Mouse (Mus musculus) layer of hippocampus, adult 2 months (tissue): ENCODE data around the gene Abcc5. TPM values are rescaled to one million over a fixed set of nuclear protein-coding genes. Genes with fewer than 3 reads are reported as not detected.
A peak's percentile ranks its signal among the peaks of the same experiment; 100 is the strongest.

ENCODE experiments used
- DNase-seq, 2 experiments: peaks; one replicate each; pipeline ENCODE4 v3.0.0; 2022; ENCODE audit warnings: low spot score in 2 of 2
- H3K27ac ChIP-seq: fragments of 200-600 bp; 2 replicates; pipeline ENCODE4 v1.8.1; 2022
- H3K4me3 ChIP-seq: fragments of 200-600 bp; 2 replicates; pipeline ENCODE4 v1.8.1; 2022; ENCODE audit warnings: mild to moderate bottlenecking
- CTCF ChIP-seq: fragments of 200-600 bp; conservative IDR thresholded peaks from 2 replicates; pipeline ENCODE4 v1.8.1; 2022; ENCODE audit warnings: antibody characterized with exemption, mild to moderate bottlenecking, moderate library complexity
- total RNA-seq, 2 experiments: library from RNA; stranded (reverse); gene quantifications; 2 replicates each; pipeline ENCODE4 v1.2.3; 2021

Gene Abcc5
- total RNA-seq, 2 experiments from 2014 or later = 220 to 244 TPM

DNA sequence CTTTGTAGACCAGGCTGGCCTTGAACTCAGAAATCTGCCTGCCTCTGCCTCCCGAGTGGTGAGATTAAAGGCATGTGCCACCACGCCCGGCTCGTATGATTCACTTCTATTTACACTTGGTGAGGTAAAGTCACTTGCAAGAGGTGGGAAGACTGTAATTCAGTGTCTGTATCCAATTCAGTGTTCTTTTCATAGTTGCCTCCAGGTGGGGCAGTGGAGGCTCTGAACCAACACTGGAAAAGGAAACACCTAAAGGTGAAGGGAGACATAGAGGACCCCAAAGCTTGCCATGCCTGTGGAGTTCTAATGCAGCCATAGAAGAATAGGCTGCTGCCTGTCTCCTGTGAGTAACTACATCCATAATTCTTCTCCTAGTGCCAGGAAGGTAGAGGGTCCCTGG is 103.9 kb downstream of the Abcc5 start:
- H3K4me3 ChIP-seq = no peak overlapping the region
- TF ChIP-seq CTCF = peak; percentile 42
- DNase-seq = no peak
- H3K27ac ChIP-seq = no peak overlapping the region

GRCm38 (mm10) chr16:20316770-20317169 is 109.4 kb downstream of the Abcc5 start:
- no peak for DNase-seq
- TF ChIP-seq CTCF = no peak
- Histone ChIP-seq H3K4me3 (no peak overlapping the region), H3K27ac (no peak overlapping the region)

- no peak for DNase-seq
- no peak overlapping the region for H3K4me3 ChIP-seq
- TF ChIP-seq CTCF = no peak
- no peak overlapping the region for H3K27ac ChIP-seq
Measured at GRCm38 (mm10) chr16:20315266-20315665, 110.9 kb downstream of the Abcc5 start.

DNA sequence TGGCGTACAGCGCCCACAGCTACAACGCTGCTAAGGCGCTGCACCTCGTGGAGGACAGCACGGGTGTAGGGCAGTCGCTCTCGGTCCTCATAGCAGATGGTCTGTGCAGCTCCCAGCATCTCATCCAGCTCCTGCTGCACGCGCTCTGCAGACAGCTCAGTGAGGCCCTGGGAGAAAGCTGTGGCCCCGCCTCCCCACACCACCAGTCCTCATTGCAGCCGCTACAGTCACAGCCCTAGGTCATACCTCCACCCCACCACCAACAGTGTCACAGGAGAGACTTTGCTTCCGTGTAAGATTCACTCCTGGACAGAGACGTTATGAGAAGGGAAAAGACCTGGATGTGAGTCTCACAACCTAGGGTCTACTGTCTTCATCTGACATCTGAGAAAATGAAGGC is 113.9 kb downstream of the Abcc5 start:
- Histone ChIP-seq H3K27ac (no peak overlapping the region), H3K4me3 (no peak overlapping the region)
- TF ChIP-seq CTCF = no peak
- DNase-seq = no peak

DNA sequence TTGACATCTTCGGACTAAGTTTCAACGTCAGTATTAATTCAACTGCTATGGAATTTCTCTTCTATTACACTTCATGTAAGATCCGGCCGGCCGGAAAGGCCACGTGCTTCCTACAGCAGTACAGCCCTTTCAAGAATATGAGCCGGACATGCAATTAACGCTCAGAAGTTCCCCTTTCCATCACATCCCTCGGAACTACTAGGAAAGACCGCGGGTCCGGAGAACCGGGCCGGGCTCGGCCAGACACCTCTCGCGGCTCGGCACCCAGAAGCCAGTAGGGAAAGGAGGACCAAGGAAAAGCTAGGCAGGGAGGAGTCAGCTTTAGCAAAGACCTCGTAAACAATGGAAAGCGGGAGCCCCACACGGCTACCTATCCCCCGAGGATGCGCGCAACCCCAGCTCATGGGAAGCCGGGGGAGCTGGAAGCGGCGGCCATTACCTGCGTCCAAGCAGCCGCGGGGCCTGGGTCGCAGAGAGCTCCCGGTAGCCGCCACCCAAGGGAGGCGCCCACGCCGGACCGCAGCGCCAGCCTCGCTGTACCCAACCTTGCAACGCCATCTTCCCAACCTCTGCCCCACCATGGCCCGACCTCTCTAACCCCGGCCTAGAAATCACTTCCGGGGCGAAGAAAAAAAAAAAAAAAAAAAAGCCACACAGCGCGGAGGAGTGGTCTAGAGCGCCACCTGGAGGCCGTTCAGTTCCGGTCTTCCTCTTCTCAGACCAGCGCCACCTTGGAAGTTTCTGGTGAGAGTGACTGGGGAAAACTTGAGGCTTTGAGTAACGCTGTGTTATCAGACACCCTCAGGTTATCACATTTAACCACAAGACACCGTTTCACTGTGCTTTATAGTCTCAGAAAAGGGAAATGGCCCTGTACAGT is 124.2 kb downstream of the Abcc5 start, which contains the start of gene Parl:
Gene Parl (minus strand): TSS at position 618 of the 880 bp plus-strand sequence.
- H3K27ac ChIP-seq = peak within 1 kb of the TSS; percentile 91
- peak; percentile 60 to 77 for DNase-seq
- peak; percentile 90 for TF ChIP-seq CTCF
- peak within 1 kb of the TSS; percentile 91 for H3K4me3 ChIP-seq

- Histone ChIP-seq H3K4me3 (no peak overlapping the region), H3K27ac (no peak overlapping the region)
- no peak for DNase-seq
- TF ChIP-seq CTCF = no peak
Measured at GRCm38 (mm10) chr16:20300076-20300475, 126.1 kb downstream of the Abcc5 start.

Other genes with a start within 250 kb of the Abcc5 start
- gene Map6d1, start 185.0 kb downstream of the Abcc5 start, total RNA-seq = 10 to 100 TPM; 31.9 to 35.2 TPM
- gene Parl, start 124.0 kb downstream of the Abcc5 start, total RNA-seq = 10 to 100 TPM; 51.4 to 56.4 TPM
- gene Cyp2ab1, start 101.0 kb downstream of the Abcc5 start, total RNA-seq = not detected
- gene Eif2b5, start 72.4 kb upstream of the Abcc5 start, total RNA-seq = 10 to 100 TPM; 48.9 to 50.4 TPM
- gene Dvl3, start 90.6 kb upstream of the Abcc5 start, total RNA-seq = 10 to 100 TPM; 56.5 to 56.9 TPM
- gene Ap2m1, start 109.1 kb upstream of the Abcc5 start, total RNA-seq = 100 to 1,000 TPM; 712 to 736 TPM
- gene Abcf3, start 122.2 kb upstream of the Abcc5 start, total RNA-seq = 10 to 100 TPM; 85.1 to 93.0 TPM
- gene Vwa5b2, start 163.1 kb upstream of the Abcc5 start, total RNA-seq = 10 to 100 TPM; 25.2 to 27.2 TPM
- 1 to 10 TPM; 2.4 to 3.2 TPM for gene Eef1akmt4, start 185.2 kb upstream of the Abcc5 start, total RNA-seq
- gene Gm49333, start 185.2 kb upstream of the Abcc5 start, total RNA-seq = not detected
- 10 to 100 TPM in 1 of 2 experiments, 1 to 10 TPM in 1; 9.7 to 15.4 TPM for gene Alg3, start 185.3 kb upstream of the Abcc5 start, total RNA-seq
- gene Camk2n2, start 194.9 kb upstream of the Abcc5 start, total RNA-seq = 10 to 100 TPM; 69.1 to 84.4 TPM
- 10 to 100 TPM; 34.4 to 36.1 TPM for gene Ece2, start 203.4 kb upstream of the Abcc5 start, total RNA-seq
- gene Psmd2, start 225.3 kb upstream of the Abcc5 start, total RNA-seq = 100 to 1,000 TPM; 208 to 213 TPM
- gene Eif4g1, start 241.9 kb upstream of the Abcc5 start, total RNA-seq = 100 to 1,000 TPM; 283 to 297 TPM